Mouse (Mus musculus): ENCODE data around the gene Clic1.

GRCm38 (mm10) chr17:35063466-35063865 lies 13.7 kb downstream of the Clic1 start:
- TF ChIP-seq GATA1 (IDR thresholded peaks at IDR 0.05; ENCODE audit: borderline replicate concordance, low read length), result no peak
- no peak for TF ChIP-seq FLI1 (IDR thresholded peaks at IDR 0.05; ENCODE audit: low read length)
